In genomic region chr5:129386671-129387070, GRCm38 (mm10) we compare ENCODE assay signal across 8 mouse cellular contexts.
A peak's percentile ranks its signal among the peaks of the same experiment; 100 is the strongest.
DNase-seq lines count a peak whose midpoint lies in the region; ATAC-seq and TF ChIP-seq lines count a peak whose summit lies in the region.
"Not testable (repeated sequence)": the region's sequence is repeated elsewhere in the genome, so short reads cannot be mapped to it uniquely, and the experiment has no call there.

No protein-coding gene starts in this region.

- not testable (repeated sequence) for TF ChIP-seq CTCF in hindbrain, postnatal 0 days (IDR thresholded peaks at IDR 0.05; ENCODE audit: low read depth)

- not testable (repeated sequence) for H3K27me3 ChIP-seq in embryonic facial prominence, embryonic 11.5 days (ENCODE audit: control insufficient read depth, insufficient read depth, low read length); forebrain, embryonic 14.5 days (replicated peaks; ENCODE audit: control insufficient read depth, insufficient read depth, low read length); hindbrain, postnatal 0 days (ENCODE audit: insufficient read depth, low read length); limb, embryonic 11.5 days (ENCODE audit: control insufficient read depth, insufficient read depth, low read length); liver, embryonic 16.5 days (ENCODE audit: control insufficient read depth, insufficient read depth, low read depth, low read length); midbrain, embryonic 12.5 days; neural tube, embryonic 15.5 days (replicated peaks)
- peaks cover 11% of the 10 kb centered on the region; the same call in 1 of the 2 replicates for H3K27me3 ChIP-seq in heart, embryonic 15.5 days

- not testable (repeated sequence) for H3K4me3 ChIP-seq in embryonic facial prominence, embryonic 11.5 days (ENCODE audit: low read depth, low read length); forebrain, embryonic 14.5 days (ENCODE audit: low read depth, low read length); heart, embryonic 15.5 days; hindbrain, postnatal 0 days (ENCODE audit: low read length); limb, embryonic 11.5 days (ENCODE audit: low read depth, low read length); liver, embryonic 16.5 days (ENCODE audit: low read depth, low read length); midbrain, embryonic 12.5 days; neural tube, embryonic 15.5 days (replicated peaks)

- H3K36me3 ChIP-seq in embryonic facial prominence, embryonic 11.5 days (replicated peaks; ENCODE audit: control insufficient read depth, insufficient read depth, low read depth, low read length); forebrain, embryonic 14.5 days (ENCODE audit: control insufficient read depth, insufficient read depth, low read length); heart, embryonic 15.5 days; hindbrain, postnatal 0 days (ENCODE audit: insufficient read depth, low read length); limb, embryonic 11.5 days (ENCODE audit: control insufficient read depth, insufficient read depth, low read length); liver, embryonic 16.5 days (ENCODE audit: control insufficient read depth, insufficient read depth); midbrain, embryonic 12.5 days; neural tube, embryonic 15.5 days: not testable (repeated sequence)

- ATAC-seq in embryonic facial prominence, embryonic 11.5 days (replicated peaks; ENCODE audit: insufficient number of reproducible peaks, low FRiP score, low TSS enrichment, low read depth): peak; percentile 90
- ATAC-seq in forebrain, embryonic 14.5 days: peak; percentile 97
- ATAC-seq in heart, embryonic 15.5 days (replicated peaks; ENCODE audit: insufficient number of reproducible peaks, insufficient read depth, low FRiP score, low read depth): peak; percentile 83
- peak; percentile 92 for ATAC-seq in hindbrain, postnatal 0 days
- ATAC-seq in limb, embryonic 11.5 days (ENCODE audit: insufficient number of reproducible peaks, low FRiP score, low TSS enrichment, low read depth): peak; percentile 79
- peak; percentile 71; the same call in 1 of the 2 replicates for ATAC-seq in liver, embryonic 16.5 days (ENCODE audit: low read depth)
- peak; percentile 89 for ATAC-seq in midbrain, embryonic 12.5 days (ENCODE audit: low FRiP score, low read depth)
- ATAC-seq in neural tube, embryonic 15.5 days (ENCODE audit: low FRiP score): peak; percentile 93

- not testable (repeated sequence) for DNase-seq in embryonic facial prominence, embryonic 11.5 days (ENCODE audit: low spot score); forebrain, embryonic 14.5 days (ENCODE audit: low spot score); hindbrain, postnatal 0 days (ENCODE audit: low spot score); limb, embryonic 11.5 days (ENCODE audit: low spot score)

- H3K27ac ChIP-seq in embryonic facial prominence, embryonic 11.5 days (replicated peaks; ENCODE audit: low read depth, low read length); forebrain, embryonic 14.5 days (ENCODE audit: low read depth, low read length); heart, embryonic 15.5 days; hindbrain, postnatal 0 days; limb, embryonic 11.5 days (replicated peaks; ENCODE audit: low read depth, low read length); liver, embryonic 16.5 days (ENCODE audit: low read length); midbrain, embryonic 12.5 days (replicated peaks); neural tube, embryonic 15.5 days (replicated peaks): not testable (repeated sequence)

- not testable (repeated sequence) for H3K9ac ChIP-seq in embryonic facial prominence, embryonic 11.5 days (replicated peaks; ENCODE audit: low read length); forebrain, embryonic 14.5 days (ENCODE audit: low read length); heart, embryonic 15.5 days; hindbrain, postnatal 0 days (replicated peaks; ENCODE audit: low read length); limb, embryonic 11.5 days (ENCODE audit: low read length); liver, embryonic 16.5 days (ENCODE audit: low read depth, low read length); midbrain, embryonic 12.5 days (replicated peaks); neural tube, embryonic 15.5 days (replicated peaks)

- H3K9me3 ChIP-seq in embryonic facial prominence, embryonic 11.5 days (replicated peaks; ENCODE audit: control insufficient read depth, low read length); forebrain, embryonic 14.5 days (replicated peaks; ENCODE audit: control insufficient read depth, low read length); heart, embryonic 15.5 days (replicated peaks); hindbrain, postnatal 0 days (ENCODE audit: low read length); limb, embryonic 11.5 days (ENCODE audit: control insufficient read depth, low read length); liver, embryonic 16.5 days (replicated peaks; ENCODE audit: control insufficient read depth, low read length); midbrain, embryonic 12.5 days; neural tube, embryonic 15.5 days (replicated peaks): not testable (repeated sequence)

- no CpG with 5 or more reads among the region's 8 CpGs for WGBS in embryonic facial prominence, embryonic 11.5 days
- WGBS in forebrain, embryonic 14.5 days: no CpG with 5 or more reads among the region's 8 CpGs
- no CpG with 5 or more reads among the region's 8 CpGs for WGBS in heart, embryonic 15.5 days
- WGBS in hindbrain, postnatal 0 days: no CpG with 5 or more reads among the region's 8 CpGs
- WGBS in limb, embryonic 11.5 days: no CpG with 5 or more reads among the region's 8 CpGs
- no CpG with 5 or more reads among the region's 8 CpGs for WGBS in liver, embryonic 16.5 days (ENCODE audit: insufficient replicate concordance)
- no CpG with 5 or more reads among the region's 8 CpGs for WGBS in midbrain, embryonic 12.5 days
- WGBS in neural tube, embryonic 15.5 days: no CpG with 5 or more reads among the region's 8 CpGs

- not testable (repeated sequence) for H3K4me1 ChIP-seq in embryonic facial prominence, embryonic 11.5 days (ENCODE audit: control insufficient read depth, insufficient read depth, low read length); forebrain, embryonic 14.5 days (ENCODE audit: control insufficient read depth, insufficient read depth, low read length); heart, embryonic 15.5 days (replicated peaks); hindbrain, postnatal 0 days (ENCODE audit: insufficient read depth, low read length); limb, embryonic 11.5 days (ENCODE audit: control insufficient read depth, insufficient read depth, low read length); liver, embryonic 16.5 days (ENCODE audit: control insufficient read depth, low read depth, low read length); midbrain, embryonic 12.5 days; neural tube, embryonic 15.5 days

- H3K4me2 ChIP-seq in embryonic facial prominence, embryonic 11.5 days (ENCODE audit: low read depth, low read length); forebrain, embryonic 14.5 days (ENCODE audit: low read length); heart, embryonic 15.5 days; hindbrain, postnatal 0 days (ENCODE audit: low read depth, low read length); limb, embryonic 11.5 days (ENCODE audit: low read depth, severe bottlenecking); liver, embryonic 16.5 days (ENCODE audit: low read depth, low read length); midbrain, embryonic 12.5 days (replicated peaks); neural tube, embryonic 15.5 days: not testable (repeated sequence)
